Mouse (Mus musculus): Measurements from ENCODE around the gene Rbck1.
A peak's percentile ranks its signal among the peaks of the same experiment; 100 is the strongest.

Rbck1 gene

GRCm38 (mm10) chr2:152349205-152349604 lies 16.8 kb upstream of the Rbck1 start:
- TF ChIP-seq GATA4 (IDR thresholded peaks at IDR 0.05; ENCODE audit: insufficient replicate concordance, low read length): no peak

- no peak for TF ChIP-seq GATA4 (IDR thresholded peaks at IDR 0.05; ENCODE audit: insufficient replicate concordance, low read length)
Observed at GRCm38 (mm10) chr2:152347722-152348121, 15.3 kb upstream of the Rbck1 start.

- TF ChIP-seq GATA4 (IDR thresholded peaks at IDR 0.05; ENCODE audit: insufficient replicate concordance, low read length): no peak
Observed at GRCm38 (mm10) chr2:152346776-152347465, 14.5 kb upstream of the Rbck1 start.

- TF ChIP-seq GATA4 (IDR thresholded peaks at IDR 0.05; ENCODE audit: insufficient replicate concordance, low read length): no peak
Observed at GRCm38 (mm10) chr2:152345393-152345792, 12.9 kb upstream of the Rbck1 start.

- TF ChIP-seq GATA4 (IDR thresholded peaks at IDR 0.05; ENCODE audit: insufficient replicate concordance, low read length): no peak
Observed at GRCm38 (mm10) chr2:152344909-152345308, 12.5 kb upstream of the Rbck1 start.

- TF ChIP-seq GATA4 (IDR thresholded peaks at IDR 0.05; ENCODE audit: insufficient replicate concordance, low read length): no peak
Observed at GRCm38 (mm10) chr2:152344361-152344760, 11.9 kb upstream of the Rbck1 start.

GRCm38 (mm10) chr2:152343329-152344213 lies 11.1 kb upstream of the Rbck1 start, which contains the start of gene Trib3:
Trib3 (minus strand) TSS chr2:152344032.
- TF ChIP-seq GATA4 (IDR thresholded peaks at IDR 0.05; ENCODE audit: insufficient replicate concordance, low read length): peak; percentile 72; the same call in 1 of the 2 replicates

GRCm38 (mm10) chr2:152339631-152340179 lies 7.3 kb upstream of the Rbck1 start:
- no peak for TF ChIP-seq GATA4 (IDR thresholded peaks at IDR 0.05; ENCODE audit: insufficient replicate concordance, low read length)

GRCm38 (mm10) chr2:152338319-152338718 lies 5.9 kb upstream of the Rbck1 start:
- no peak; the same call in 1 of the 2 replicates for TF ChIP-seq GATA4 (IDR thresholded peaks at IDR 0.05; ENCODE audit: insufficient replicate concordance, low read length)

GRCm38 (mm10) chr2:152337591-152338212 lies 5.2 kb upstream of the Rbck1 start:
- TF ChIP-seq GATA4 (IDR thresholded peaks at IDR 0.05; ENCODE audit: insufficient replicate concordance, low read length): no peak

GRCm38 (mm10) chr2:152336856-152337255 lies 4.4 kb upstream of the Rbck1 start:
- no peak for TF ChIP-seq GATA4 (IDR thresholded peaks at IDR 0.05; ENCODE audit: insufficient replicate concordance, low read length)

GRCm38 (mm10) chr2:152335289-152335820 lies 2.9 kb upstream of the Rbck1 start:
- no peak for TF ChIP-seq GATA4 (IDR thresholded peaks at IDR 0.05; ENCODE audit: insufficient replicate concordance, low read length)

GRCm38 (mm10) chr2:152333345-152334006 lies 1.0 kb upstream of the Rbck1 start:
- no peak for TF ChIP-seq GATA4 (IDR thresholded peaks at IDR 0.05; ENCODE audit: insufficient replicate concordance, low read length)

GRCm38 (mm10) chr2:152330858-152331423 lies 1.5 kb downstream of the Rbck1 start:
- TF ChIP-seq GATA4 (IDR thresholded peaks at IDR 0.05; ENCODE audit: insufficient replicate concordance, low read length): no peak

All from liver, adult (tissue).